Mouse (Mus musculus) C2C12 (cell line): ENCODE measurements around the gene Plekhd1.

Experiments used
- CTCF ChIP-seq: IDR thresholded peaks from one replicate; pipeline ENCODE4 v1.5.1; 2011; ENCODE audit not compliant: control insufficient read depth, insufficient read depth, insufficient read length
- MAX ChIP-seq: IDR thresholded peaks from one replicate; pipeline ENCODE4 v1.6.1; 2011; ENCODE audit warnings: mild to moderate bottlenecking, control low read depth
- MYOG ChIP-seq: IDR thresholded peaks from one replicate; pipeline ENCODE4 v1.6.1; 2011; ENCODE audit not compliant: control insufficient read depth, insufficient read length; ENCODE audit errors: extremely low read depth

GRCm38 (mm10) chr12:80715915-80716314, 23.5 kb downstream of the Plekhd1 start:
- TF ChIP-seq MAX (no peak), CTCF (no peak), MYOG (no peak)
